Mouse (Mus musculus) embryonic fibroblast, embryonic 13.5 days (primary cell): ENCODE data around the gene 0610010K14Rik. TPM values are rescaled to one million over a fixed set of nuclear protein-coding genes. Genes with fewer than 3 reads are reported as not detected.

Source experiments
- H3K27ac ChIP-seq: 2 replicates; pipeline ENCODE4 v1.5.1; 2012; ENCODE audit warnings: low read length, control low read depth, inconsistent platforms; ENCODE audit not compliant: insufficient read depth
- H3K4me1 ChIP-seq: 2 replicates; pipeline ENCODE4 v1.6.1; 2011; ENCODE audit warnings: low read length; ENCODE audit not compliant: control insufficient read depth, insufficient read depth
- H3K4me3 ChIP-seq: 2 replicates; pipeline ENCODE4 v1.5.1; 2011; ENCODE audit warnings: mild to moderate bottlenecking, control low read depth, low read length; ENCODE audit not compliant: insufficient read depth
- CTCF ChIP-seq: IDR thresholded peaks from 2 replicates; pipeline ENCODE4 v1.5.1; 2011; ENCODE audit warnings: mild to moderate bottlenecking, control low read depth, low read length, moderate library complexity, borderline replicate concordance; ENCODE audit not compliant: insufficient read depth
- POLR2A ChIP-seq: IDR thresholded peaks from 2 replicates; pipeline ENCODE4 v1.6.1; 2011; ENCODE audit warnings: low read depth, mild to moderate bottlenecking, control low read depth, low read length, moderate library complexity
- polyA plus RNA-seq: library from polyadenylated mRNA; stranded (reverse); fragments of >200 nt; gene quantifications from 2 replicates; pipeline ENCODE4 v1.2.4, GENCODE M21; 2011; ENCODE audit warnings: low read depth; ENCODE audit not compliant: missing spikeins, insufficient read length

Gene 0610010K14Rik
- polyA plus RNA-seq, 1 experiment: 55.3 TPM

DNA sequence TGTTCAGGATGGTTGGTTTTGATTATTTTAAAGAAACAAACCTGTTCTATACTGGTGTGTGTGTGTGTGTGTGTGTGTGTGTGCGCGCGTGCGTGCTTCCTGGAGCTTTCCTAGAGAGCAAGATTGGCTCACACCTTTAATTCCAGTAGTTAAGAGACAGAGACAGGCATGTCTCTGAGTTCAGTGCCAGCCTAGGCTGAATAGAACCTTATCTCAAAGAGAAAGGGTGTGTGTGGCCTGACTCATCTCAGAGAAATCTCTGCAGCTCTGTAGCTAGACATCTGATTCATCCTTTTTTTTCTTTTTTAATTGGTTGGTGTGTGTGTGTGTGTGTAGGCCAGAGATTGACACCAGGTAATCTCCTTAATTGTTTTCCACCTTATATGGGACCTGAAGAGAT, 21.3 kb upstream of the 0610010K14Rik start:
- H3K4me1 ChIP-seq: peaks cover 3% of the 10 kb centered on the region; the same call in 1 of the 2 replicates
- no peak overlapping the region for H3K4me3 ChIP-seq
- TF ChIP-seq CTCF: no peak
- no peak for TF ChIP-seq POLR2A

DNA sequence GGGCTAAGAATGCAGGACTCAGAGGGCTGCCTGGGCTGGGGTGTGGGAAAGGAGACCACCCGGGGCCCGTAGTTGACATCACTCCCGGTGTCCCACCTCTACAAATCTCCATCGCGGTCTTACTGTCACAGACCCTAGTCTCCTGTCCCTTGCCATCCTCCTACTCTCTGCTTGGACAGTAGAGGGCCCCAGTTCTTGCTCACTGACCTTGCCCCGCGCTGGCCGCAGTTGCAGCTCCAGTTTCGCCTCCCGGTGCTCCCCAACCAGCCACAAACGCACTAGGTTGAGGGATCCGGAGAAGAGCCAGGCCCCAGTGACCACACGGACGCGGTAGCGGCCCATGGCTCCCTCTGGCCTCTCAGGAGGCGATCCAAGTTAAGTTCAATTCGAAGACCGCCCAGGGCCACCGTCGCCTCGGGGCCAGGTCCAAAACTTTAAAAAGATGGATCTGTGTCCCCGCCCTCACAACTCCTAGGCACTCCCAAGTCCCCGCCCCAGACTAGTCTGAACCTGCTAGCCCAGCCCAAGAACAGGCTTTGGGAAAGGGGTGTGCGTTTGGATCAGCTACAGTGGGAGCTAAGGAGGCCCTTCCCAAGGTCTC, 17.3 kb upstream of the 0610010K14Rik start, which contains the start of gene Alox12:
Alox12 (minus strand) TSS at position 423 of the 601 bp plus-strand sequence.
- Histone ChIP-seq H3K4me1 (peaks cover 3% of the 10 kb centered on the region; the same call in 1 of the 2 replicates), H3K4me3 (peak within 1 kb of the TSS; percentile 32), H3K27ac (no peak within 1 kb of the TSS)
- TF ChIP-seq CTCF (peak; percentile 43; the same call in 1 of the 2 replicates), POLR2A (no peak)

More for the DNA sequence above, 21.3 kb upstream of the 0610010K14Rik start:
- no peak overlapping the region for H3K27ac ChIP-seq

DNA sequence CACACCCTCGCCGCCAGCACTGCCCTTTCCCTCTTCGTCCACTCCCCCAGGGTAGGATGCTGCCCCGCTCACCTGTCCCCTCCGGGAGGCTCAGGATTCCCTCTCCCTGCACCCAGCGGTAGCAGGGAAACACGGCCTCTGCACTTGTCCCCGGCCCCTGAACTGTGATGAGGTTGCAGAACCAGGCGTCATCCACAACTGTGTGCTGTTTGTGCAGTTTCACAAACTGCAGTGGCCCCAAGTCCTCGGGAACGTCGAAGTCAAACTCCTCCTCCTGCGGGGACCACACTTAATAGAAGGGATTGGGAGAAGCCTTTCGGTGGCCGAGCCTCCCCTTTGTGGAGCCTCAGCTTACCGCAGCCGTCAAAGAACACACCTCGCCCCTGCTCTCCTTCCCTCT, 16.6 kb upstream of the 0610010K14Rik start:
- Histone ChIP-seq H3K4me3 (no peak overlapping the region), H3K4me1 (peaks cover 2% of the 10 kb centered on the region; the same call in 1 of the 2 replicates), H3K27ac (no peak overlapping the region)
- no peak for TF ChIP-seq POLR2A
- TF ChIP-seq CTCF: no peak

DNA sequence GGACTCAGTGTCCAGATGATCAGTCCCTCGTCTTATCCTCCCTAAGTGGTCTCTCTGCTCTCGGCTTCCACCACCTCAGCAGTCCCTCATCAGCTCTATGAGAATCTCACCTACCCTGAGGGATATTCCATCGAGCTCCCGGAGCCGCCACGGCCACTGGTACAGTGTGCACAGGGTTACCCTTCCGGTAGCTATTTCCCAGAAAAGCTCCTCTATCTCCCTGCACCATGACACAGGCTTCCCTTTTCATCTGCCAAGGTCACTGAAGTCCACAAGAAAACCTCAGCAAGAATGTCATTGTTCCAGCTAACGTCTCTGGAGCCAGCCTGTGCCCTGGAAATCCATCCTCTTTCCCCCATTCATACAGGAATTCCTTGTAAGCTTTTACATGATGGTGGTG, 14.1 kb upstream of the 0610010K14Rik start:
- Histone ChIP-seq H3K27ac (no peak overlapping the region), H3K4me3 (no peak overlapping the region), H3K4me1 (no peaks in the 10 kb centered on the region)
- TF ChIP-seq CTCF: no peak
- no peak for TF ChIP-seq POLR2A

DNA sequence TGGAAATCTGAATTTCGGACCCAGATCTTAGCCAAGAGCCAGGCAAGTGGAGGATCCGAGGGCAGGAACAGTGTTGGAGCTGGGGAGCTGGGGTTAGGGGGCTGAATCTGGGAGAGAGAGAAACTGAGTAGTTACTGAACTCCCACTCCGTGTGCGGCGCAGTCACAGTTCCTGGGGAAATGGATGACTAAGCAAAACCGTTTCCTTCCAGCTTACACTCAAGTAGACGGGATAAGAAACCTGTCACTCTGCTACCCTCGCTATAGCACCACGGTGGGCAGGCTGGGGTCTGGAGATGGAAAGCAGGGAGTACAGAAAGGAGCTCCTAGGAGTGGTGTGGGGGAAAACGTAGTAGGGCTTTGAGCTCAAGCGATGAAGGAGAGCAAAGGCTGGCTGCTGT, 12.4 kb upstream of the 0610010K14Rik start:
- Histone ChIP-seq H3K27ac (no peak overlapping the region), H3K4me3 (no peak overlapping the region), H3K4me1 (no peaks in the 10 kb centered on the region)
- TF ChIP-seq POLR2A: no peak
- no peak for TF ChIP-seq CTCF

DNA sequence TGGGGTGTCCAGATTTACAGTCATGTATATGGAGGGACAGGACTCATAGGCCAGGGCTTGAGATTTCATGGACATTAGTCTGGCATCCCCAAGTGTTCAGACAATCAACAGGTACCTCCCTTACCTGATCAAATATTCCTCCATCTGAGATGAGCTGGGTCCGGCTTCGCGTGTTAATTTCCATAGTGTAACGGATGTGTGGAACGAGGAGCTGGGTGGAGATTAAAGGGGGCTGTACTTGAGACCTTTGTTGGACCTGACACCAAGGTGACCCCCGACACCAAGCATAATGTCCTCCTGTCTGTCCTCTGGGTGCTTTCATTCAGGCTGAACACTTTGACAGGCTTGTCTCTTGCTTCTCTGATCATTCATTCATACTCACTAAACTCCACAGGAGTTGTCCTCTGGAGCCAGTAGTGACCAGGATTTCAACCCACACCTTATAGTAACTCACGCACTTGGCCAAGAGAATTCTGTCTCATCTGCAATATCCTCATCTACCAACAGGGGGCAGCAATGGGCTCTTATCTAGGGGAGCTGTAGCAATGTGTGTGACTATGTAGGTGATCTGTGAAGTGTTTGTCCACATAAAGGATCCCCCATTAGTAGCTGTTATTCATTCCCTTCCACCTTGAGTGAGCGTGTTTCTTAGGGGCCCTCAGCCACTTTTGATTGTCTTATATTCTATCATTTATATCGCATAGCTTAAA, 9.6 kb upstream of the 0610010K14Rik start:
- no peak for TF ChIP-seq CTCF
- no peak for TF ChIP-seq POLR2A
- H3K4me1 ChIP-seq: no peaks in the 10 kb centered on the region
- H3K4me3 ChIP-seq: no peak overlapping the region
- no peak overlapping the region for H3K27ac ChIP-seq

DNA sequence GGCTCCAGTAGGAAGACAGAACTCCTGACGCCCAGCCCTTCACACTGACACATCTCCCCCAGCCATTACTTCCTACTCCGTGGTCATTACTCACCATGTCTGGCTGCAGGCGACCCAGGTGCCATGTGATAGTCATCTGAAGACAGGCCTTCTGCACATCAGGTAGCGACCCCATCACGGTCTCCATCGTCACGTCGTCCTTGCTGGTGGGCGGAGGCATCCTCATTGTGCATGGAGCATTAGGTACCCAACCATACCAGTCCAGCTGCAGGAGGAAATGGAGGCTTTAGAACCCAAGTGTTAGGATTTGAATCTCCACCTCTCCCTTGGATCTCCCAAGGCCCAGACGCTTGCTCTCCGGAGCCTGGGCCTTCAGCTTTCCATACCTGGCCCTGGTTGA, 4.9 kb upstream of the 0610010K14Rik start:
- no peak overlapping the region for H3K4me3 ChIP-seq
- no peak overlapping the region for H3K27ac ChIP-seq
- no peak for TF ChIP-seq POLR2A
- TF ChIP-seq CTCF: no peak
- H3K4me1 ChIP-seq: peaks cover 2% of the 10 kb centered on the region; the same call in 1 of the 2 replicates

DNA sequence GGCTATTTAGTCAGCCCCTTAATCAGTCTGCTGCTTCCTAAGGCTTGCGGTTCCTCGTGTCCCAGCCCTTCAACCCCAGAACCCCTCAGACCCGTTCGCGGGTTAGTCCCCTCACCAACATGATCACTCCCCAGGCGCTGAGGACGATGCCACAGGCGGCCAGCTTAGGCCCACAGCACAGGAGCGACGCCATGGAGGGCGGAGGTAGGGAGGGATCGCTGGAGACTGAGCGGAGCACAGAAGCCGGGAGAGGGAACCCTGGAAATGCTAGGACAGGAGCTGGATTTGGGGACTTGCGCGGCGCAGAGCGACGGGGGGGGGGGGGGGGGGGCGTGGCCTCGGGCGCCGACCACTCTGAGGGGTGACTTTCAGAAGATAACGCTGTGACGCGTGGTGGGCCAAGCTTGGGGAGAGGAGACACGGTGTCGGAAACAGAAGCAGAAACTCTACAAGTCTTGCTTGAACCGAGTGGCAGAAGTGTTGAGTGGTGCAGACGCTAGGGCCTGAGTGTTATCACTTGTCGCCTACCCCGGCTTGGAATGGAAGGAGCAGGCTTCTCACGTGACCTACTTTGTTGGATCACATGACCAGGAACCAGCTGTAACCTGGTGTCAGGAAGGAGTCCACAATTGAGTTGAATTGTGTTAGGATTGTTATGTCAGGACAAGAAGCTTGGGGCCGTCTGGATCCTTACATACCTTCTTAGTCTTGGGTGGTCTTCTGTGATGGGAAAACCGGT, 2.0 kb upstream of the 0610010K14Rik start, which contains the start of the genes Gm21988 and Rnasek:
Gm21988 (minus strand) TSS at position 290 of the 739 bp plus-strand sequence.
Rnasek (minus strand) TSS at position 302 of the 739 bp plus-strand sequence.
- TF ChIP-seq POLR2A (peak; percentile 95), CTCF (no peak)
- H3K4me1 ChIP-seq: peaks cover 4% of the 10 kb centered on the region; the same call in 1 of the 2 replicates
- H3K4me3 ChIP-seq: peak within 1 kb of the TSS; percentile 88
- H3K27ac ChIP-seq: peak within 1 kb of the TSS; percentile 77
